Mouse (Mus musculus): ENCODE data around the gene Gli3.

Gli3 gene

DNA sequence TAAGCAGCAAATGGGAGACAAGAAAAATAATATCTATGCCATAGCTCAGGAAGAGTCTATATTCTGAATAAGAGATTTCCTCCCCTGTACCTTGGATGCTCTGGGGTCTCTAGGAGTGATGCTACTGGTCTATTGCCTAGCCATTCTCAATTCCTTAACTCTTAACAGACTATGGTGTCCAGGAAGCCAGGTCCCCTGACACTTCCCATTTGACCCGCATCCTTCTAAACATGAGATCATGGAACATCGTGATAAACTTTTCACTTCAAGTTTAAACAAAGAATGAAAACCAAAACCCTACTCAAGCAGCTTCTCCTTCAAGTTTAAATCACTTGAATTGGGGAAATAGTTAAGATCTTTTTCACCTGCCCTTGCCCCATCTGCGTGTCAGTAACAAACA is 279.3 kb downstream of the Gli3 start:
- DNase-seq = no peak

- DNase-seq = no peak
Observed at GRCm38 (mm10) chr13:15742777-15743176, 279.7 kb downstream of the Gli3 start.

- DNase-seq = peak; percentile 76
Observed at GRCm38 (mm10) chr13:15758835-15759632, 296.0 kb downstream of the Gli3 start.

GRCm38 (mm10) chr13:15759633-15760441 is 296.8 kb downstream of the Gli3 start:
- DNase-seq = no peak

GRCm38 (mm10) chr13:15762291-15762690 is 299.3 kb downstream of the Gli3 start:
- DNase-seq = no peak

GRCm38 (mm10) chr13:15762901-15763417 is 299.9 kb downstream of the Gli3 start:
- DNase-seq = no peak

GRCm38 (mm10) chr13:15777624-15778023 is 314.6 kb downstream of the Gli3 start:
- no peak for DNase-seq
